Mouse (Mus musculus) heart, postnatal 0 days (tissue): ENCODE measurements around the gene Slc25a41.

Experiments
- CTCF ChIP-seq: IDR thresholded peaks from 2 replicates; pipeline ENCODE4 v1.5.1; 2016; ENCODE audit warnings: antibody characterized with exemption, control low read depth, low read depth
- EP300 ChIP-seq: IDR thresholded peaks from 2 replicates; pipeline ENCODE4 v1.6.1; 2016; ENCODE audit warnings: antibody characterized with exemption, low read depth

- no peak for TF ChIP-seq CTCF
- TF ChIP-seq EP300: no peak
These were observed 2.5 kb downstream of the Slc25a41 start for GRCm38 (mm10) chr17:57038978-57039377.
